Mouse (Mus musculus) forebrain, embryonic 10.5 days (tissue): ENCODE data around the gene Pbsn. TPM values are rescaled to one million over a fixed set of nuclear protein-coding genes. Genes with fewer than 3 reads are reported as not detected.
"Not testable (repeated sequence)": the region's sequence is repeated elsewhere in the genome, so short reads cannot be mapped to it uniquely, and the experiment has no call there.

Experiments
- DNase-seq: peaks from one replicate; pipeline ENCODE4 v3.0.0-alpha.2; 2017; ENCODE audit warnings: low spot score; ENCODE audit errors: extremely low spot score
- H3K27ac ChIP-seq: fragments of 300-500 bp; sonication (generic); 2 replicates; pipeline ENCODE4 v1.5.1; 2016; ENCODE audit warnings: mild to moderate bottlenecking
- H3K27me3 ChIP-seq: fragments of 300-500 bp; sonication (generic); 2 replicates; pipeline ENCODE4 v1.6.1; 2016; ENCODE audit warnings: mild to moderate bottlenecking; ENCODE audit not compliant: poor library complexity, severe bottlenecking
- H3K36me3 ChIP-seq: fragments of 300-500 bp; sonication (generic); replicated peaks from 2 replicates; pipeline ENCODE4 v1.6.1; 2016; ENCODE audit warnings: mild to moderate bottlenecking, moderate library complexity
- H3K4me1 ChIP-seq: fragments of 300-500 bp; sonication (generic); 2 replicates; pipeline ENCODE4 v1.6.1; 2016
- H3K4me3 ChIP-seq: fragments of 300-500 bp; sonication (generic); 2 replicates; pipeline ENCODE4 v1.5.1; 2016; ENCODE audit warnings: mild to moderate bottlenecking, moderate library complexity
- H3K9me3 ChIP-seq: fragments of 300-500 bp; sonication (generic); 2 replicates; pipeline ENCODE4 v1.6.1; 2016; ENCODE audit warnings: mild to moderate bottlenecking, moderate library complexity
- WGBS: fragments of 180-500 bp; shearing (Covaris S2); methylation state at CpG from one replicate; pipeline ENCODE4 v1.1.7; 2016; 5-methylcytosine and 5-hydroxymethylcytosine counted together
- polyA plus RNA-seq: library from polyadenylated mRNA; unstranded; fragments of >200 nt; fragmentation: Nextera tagmentation; extraction: Ambion mirVana; gene quantifications from 2 replicates; pipeline ENCODE4 v1.2.1, GENCODE M21; 2016

Pbsn gene
- not detected in 2 replicates for polyA plus RNA-seq

GRCm38 (mm10) chrX:77853523-77853922 is at the start of gene Pbsn:
Gene Pbsn, minus strand, starts transcription at chrX:77853623.
- Histone ChIP-seq H3K27me3 (no peaks in the 10 kb centered on the region), H3K27ac (no peak within 1 kb of the TSS), H3K36me3 (no peaks in the 10 kb centered on the region), H3K4me1 (no peaks in the 10 kb centered on the region), H3K9me3 (no peaks in the 10 kb centered on the region), H3K4me3 (no peak within 1 kb of the TSS)
- no peak for DNase-seq
- WGBS, result 88% methylated on average over 1 of the region's 1 CpGs

- H3K4me3 ChIP-seq, DNase-seq, H3K9me3 ChIP-seq, H3K27me3 ChIP-seq, H3K4me1 ChIP-seq, H3K27ac ChIP-seq, H3K36me3 ChIP-seq: not testable (repeated sequence)
- WGBS, result 49% methylated on average over 2 of the region's 4 CpGs
These were observed 26.6 kb upstream of the Pbsn start for GRCm38 (mm10) chrX:77880033-77880432.

- 89% methylated on average over 2 of the region's 2 CpGs for WGBS
- not testable (repeated sequence) for H3K36me3 ChIP-seq, H3K27me3 ChIP-seq, DNase-seq, H3K9me3 ChIP-seq, H3K4me1 ChIP-seq, H3K4me3 ChIP-seq, H3K27ac ChIP-seq
These were observed 11.0 kb upstream of the Pbsn start, which contains the start of gene Gm14744 for GRCm38 (mm10) chrX:77864458-77864857. Gene Gm14744, plus strand, starts transcription at chrX:77864758.

GRCm38 (mm10) chrX:77812031-77812430 is 41.4 kb downstream of the Pbsn start:
- WGBS, result 58% methylated on average over 6 of the region's 6 CpGs
- H3K27me3 ChIP-seq, result no peaks in the 10 kb centered on the region
- H3K36me3 ChIP-seq, result no peaks in the 10 kb centered on the region
- H3K4me3 ChIP-seq, result no peak overlapping the region
- no peak overlapping the region for H3K27ac ChIP-seq
- H3K9me3 ChIP-seq, result no peaks in the 10 kb centered on the region
- H3K4me1 ChIP-seq, result no peaks in the 10 kb centered on the region
- DNase-seq, result no peak

- H3K27ac ChIP-seq, result peak overlapping the region; percentile 73
- no peaks in the 10 kb centered on the region for H3K27me3 ChIP-seq
- no peaks in the 10 kb centered on the region for H3K9me3 ChIP-seq
- WGBS, result 16% methylated on average over 17 of the region's 17 CpGs
- DNase-seq, result peak; percentile 56
- no peaks in the 10 kb centered on the region for H3K4me1 ChIP-seq
- H3K36me3 ChIP-seq, result no peaks in the 10 kb centered on the region
- peak overlapping the region; percentile 48 for H3K4me3 ChIP-seq
These were observed 42.7 kb downstream of the Pbsn start for GRCm38 (mm10) chrX:77810608-77811206.

GRCm38 (mm10) chrX:77808602-77809001 is 44.8 kb downstream of the Pbsn start:
- no peak for DNase-seq
- Histone ChIP-seq H3K27me3 (no peaks in the 10 kb centered on the region), H3K4me3 (no peak overlapping the region), H3K36me3 (no peaks in the 10 kb centered on the region), H3K9me3 (no peaks in the 10 kb centered on the region), H3K27ac (no peak overlapping the region), H3K4me1 (no peaks in the 10 kb centered on the region)
- 23% methylated on average over 2 of the region's 2 CpGs for WGBS

- H3K9me3 ChIP-seq, result no peaks in the 10 kb centered on the region
- H3K36me3 ChIP-seq, result no peaks in the 10 kb centered on the region
- no peaks in the 10 kb centered on the region for H3K27me3 ChIP-seq
- no peak overlapping the region for H3K27ac ChIP-seq
- H3K4me1 ChIP-seq, result no peaks in the 10 kb centered on the region
- no peak overlapping the region for H3K4me3 ChIP-seq
- DNase-seq, result no peak
- 78% methylated on average over 2 of the region's 2 CpGs for WGBS
These were observed 51.1 kb downstream of the Pbsn start for GRCm38 (mm10) chrX:77802293-77802692.

GRCm38 (mm10) chrX:77801543-77801942 is 51.9 kb downstream of the Pbsn start:
- H3K36me3 ChIP-seq, result no peaks in the 10 kb centered on the region
- H3K4me3 ChIP-seq, result no peak overlapping the region
- no peaks in the 10 kb centered on the region for H3K9me3 ChIP-seq
- H3K27ac ChIP-seq, result no peak overlapping the region
- peaks cover 1% of the 10 kb centered on the region for H3K4me1 ChIP-seq
- no peak for DNase-seq
- WGBS, result 68% methylated on average over 1 of the region's 1 CpGs
- no peaks in the 10 kb centered on the region for H3K27me3 ChIP-seq

- DNase-seq, result no peak
- Histone ChIP-seq H3K4me3 (no peak overlapping the region), H3K9me3 (0 out of 2 replicates have a peak, but pooled peaks cover 4% of the 10 kb centered on the region), H3K27me3 (no peaks in the 10 kb centered on the region), H3K27ac (no peak overlapping the region), H3K36me3 (no peaks in the 10 kb centered on the region), H3K4me1 (peaks cover 6% of the 10 kb centered on the region)
- WGBS, result 81% methylated on average over 3 of the region's 3 CpGs
These were observed 53.9 kb downstream of the Pbsn start for GRCm38 (mm10) chrX:77799554-77799953.

- Histone ChIP-seq H3K4me3 (no peak overlapping the region), H3K9me3 (0 out of 2 replicates have a peak, but pooled peaks cover 4% of the 10 kb centered on the region), H3K36me3 (no peaks in the 10 kb centered on the region), H3K27me3 (no peaks in the 10 kb centered on the region), H3K27ac (no peak overlapping the region), H3K4me1 (peaks cover 10% of the 10 kb centered on the region)
- DNase-seq, result no peak
These were observed 55.6 kb downstream of the Pbsn start for GRCm38 (mm10) chrX:77797801-77798200.

GRCm38 (mm10) chrX:77796916-77797315 is 56.5 kb downstream of the Pbsn start:
- H3K4me3 ChIP-seq, result peak overlapping the region; percentile 65; the same call in 1 of the 2 replicates

GRCm38 (mm10) chrX:77796238-77796835 is 57.1 kb downstream of the Pbsn start, which contains the start of gene Prkx:
Gene Prkx, minus strand, starts transcription at chrX:77796278.
- WGBS, result 24% methylated on average over 18 of the region's 19 CpGs
- Histone ChIP-seq H3K4me1 (peaks cover 10% of the 10 kb centered on the region), H3K9me3 (0 out of 2 replicates have a peak, but pooled peaks cover 4% of the 10 kb centered on the region), H3K4me3 (peak within 1 kb of the TSS; percentile 65), H3K36me3 (no peaks in the 10 kb centered on the region), H3K27ac (peak within 1 kb of the TSS; percentile 84), H3K27me3 (no peaks in the 10 kb centered on the region)
- DNase-seq, result peak; percentile 67

More at GRCm38 (mm10) chrX:77796916-77797315, 56.5 kb downstream of the Pbsn start:
- DNase-seq, result no peak
- Histone ChIP-seq H3K27ac (no peak overlapping the region), H3K36me3 (no peaks in the 10 kb centered on the region), H3K4me1 (peaks cover 10% of the 10 kb centered on the region), H3K9me3 (0 out of 2 replicates have a peak, but pooled peaks cover 4% of the 10 kb centered on the region), H3K27me3 (no peaks in the 10 kb centered on the region)
- WGBS, result 64% methylated on average over 1 of the region's 1 CpGs

GRCm38 (mm10) chrX:77795858-77796174 is 57.6 kb downstream of the Pbsn start:
- Histone ChIP-seq H3K36me3 (no peaks in the 10 kb centered on the region), H3K4me1 (peaks cover 10% of the 10 kb centered on the region), H3K4me3 (peak overlapping the region; percentile 65), H3K27ac (peak overlapping the region; percentile 84), H3K27me3 (no peaks in the 10 kb centered on the region), H3K9me3 (0 out of 2 replicates have a peak, but pooled peaks cover 4% of the 10 kb centered on the region)
- 23% methylated on average over 28 of the region's 30 CpGs for WGBS
- peak; percentile 79 for DNase-seq
